Mouse (Mus musculus) forelimb bud, embryonic 11.5 days (tissue): ENCODE results near the gene Spata32.

ENCODE experiments used
- DNase-seq: peaks from one replicate; pipeline ENCODE4 v3.0.0-alpha.2; 2012; ENCODE audit warnings: low read depth, low spot score

The Spata32 gene

GRCm38 (mm10) chr11:103174411-103174832 is 43.8 kb downstream of the Spata32 start:
- DNase-seq: no peak

- DNase-seq: no peak
These were observed 44.4 kb downstream of the Spata32 start for GRCm38 (mm10) chr11:103173771-103174344.

GRCm38 (mm10) chr11:103173041-103173770 is 45.0 kb downstream of the Spata32 start:
- DNase-seq: no peak

GRCm38 (mm10) chr11:103172392-103173040 is 45.7 kb downstream of the Spata32 start:
- DNase-seq: no peak

GRCm38 (mm10) chr11:103171703-103172391 is 46.4 kb downstream of the Spata32 start:
- DNase-seq: no peak

GRCm38 (mm10) chr11:103171286-103171620 is 47.0 kb downstream of the Spata32 start:
- DNase-seq: no peak

GRCm38 (mm10) chr11:103170494-103171285 is 47.5 kb downstream of the Spata32 start, which contains the start of gene Fmnl1:
Gene Fmnl1 (plus strand): TSS chr11:103171107.
- no peak for DNase-seq

- DNase-seq: no peak
These were observed 48.1 kb downstream of the Spata32 start for GRCm38 (mm10) chr11:103170111-103170493.

- DNase-seq: no peak
These were observed 48.6 kb downstream of the Spata32 start for GRCm38 (mm10) chr11:103169664-103170063.

GRCm38 (mm10) chr11:103168690-103169390 is 49.4 kb downstream of the Spata32 start:
- peak; percentile 41 for DNase-seq

GRCm38 (mm10) chr11:103164391-103164790 is 53.8 kb downstream of the Spata32 start:
- DNase-seq: no peak

- no peak for DNase-seq
These were observed 56.1 kb downstream of the Spata32 start for GRCm38 (mm10) chr11:103162132-103162531.

GRCm38 (mm10) chr11:103161449-103161848 is 56.8 kb downstream of the Spata32 start:
- DNase-seq: no peak

- no peak for DNase-seq
These were observed 57.5 kb downstream of the Spata32 start for GRCm38 (mm10) chr11:103160738-103161137.

GRCm38 (mm10) chr11:103158621-103159478 is 59.4 kb downstream of the Spata32 start:
- peak; percentile 92 for DNase-seq
